Mouse (Mus musculus) retina, postnatal 7 days (tissue): ENCODE data around the gene Kif18b.

Experiments used
- DNase-seq: peaks from one replicate; pipeline ENCODE4 v3.0.0-alpha.2; 2012; ENCODE audit warnings: low read depth, low spot score

Kif18b gene

DNA sequence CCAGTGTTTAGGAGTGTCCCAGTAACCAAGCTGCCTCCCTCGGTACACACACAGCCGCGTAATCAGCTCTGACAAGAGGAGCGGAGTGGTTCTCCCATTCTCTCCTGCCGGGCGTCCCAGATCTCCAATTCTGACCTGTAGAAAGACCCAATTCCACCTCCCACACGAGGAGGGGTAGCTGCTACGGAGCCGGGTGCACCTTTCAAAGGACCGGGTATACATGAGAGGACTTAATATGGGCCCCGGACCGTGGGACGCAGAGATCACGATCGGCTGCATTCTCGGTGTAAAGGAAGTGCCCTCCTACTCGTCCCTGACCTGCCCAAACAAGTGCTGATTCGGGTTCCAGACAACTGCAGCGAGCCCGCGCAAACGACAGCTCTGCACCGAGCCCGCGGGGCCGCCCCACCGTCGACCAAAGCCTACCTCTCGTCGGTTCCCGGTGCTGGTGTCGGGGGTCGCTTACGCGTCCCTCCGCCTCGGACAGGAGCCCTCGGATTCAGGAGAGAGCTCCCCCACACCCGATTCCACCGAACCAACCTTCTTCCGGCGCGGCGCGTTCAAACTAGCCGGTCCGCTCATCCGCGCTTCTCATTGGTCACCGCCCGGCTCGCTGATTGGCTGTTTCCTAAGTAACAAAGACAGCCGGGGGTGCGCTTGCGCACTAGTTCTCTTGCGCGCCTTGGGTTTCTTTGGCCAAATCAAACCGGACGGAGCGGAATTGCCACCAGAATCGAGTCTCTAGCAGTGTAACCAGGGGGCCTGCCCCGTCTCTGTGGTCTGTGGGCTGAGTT, at the start of gene Kif18b:
TSS of gene Kif18b (minus strand) at position 568 of the 794 bp plus-strand sequence.
- peak; percentile 92 for DNase-seq

DNA sequence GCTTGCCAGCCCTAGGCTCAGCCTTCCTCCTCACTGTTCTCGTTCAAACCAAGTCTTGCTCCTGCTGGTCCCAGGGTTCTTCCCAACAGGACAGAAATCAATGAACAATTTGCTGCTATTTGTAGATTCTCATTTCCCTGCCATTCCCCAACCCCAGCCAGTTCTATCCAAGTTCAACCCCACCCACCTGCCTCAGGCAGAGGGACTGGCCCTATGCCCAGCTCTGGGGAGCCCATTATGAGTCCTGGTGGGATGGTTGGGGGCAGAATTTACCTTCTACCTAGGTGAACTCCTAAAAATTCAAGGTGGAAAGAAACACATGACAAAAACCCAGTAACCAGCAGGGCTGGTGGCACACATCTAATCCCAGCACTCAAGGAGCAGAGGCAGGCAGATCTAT, 47.4 kb upstream of the Kif18b start:
- DNase-seq, result no peak

GRCm38 (mm10) chr11:102971604-102972003, 46.7 kb upstream of the Kif18b start:
- no peak for DNase-seq

DNA sequence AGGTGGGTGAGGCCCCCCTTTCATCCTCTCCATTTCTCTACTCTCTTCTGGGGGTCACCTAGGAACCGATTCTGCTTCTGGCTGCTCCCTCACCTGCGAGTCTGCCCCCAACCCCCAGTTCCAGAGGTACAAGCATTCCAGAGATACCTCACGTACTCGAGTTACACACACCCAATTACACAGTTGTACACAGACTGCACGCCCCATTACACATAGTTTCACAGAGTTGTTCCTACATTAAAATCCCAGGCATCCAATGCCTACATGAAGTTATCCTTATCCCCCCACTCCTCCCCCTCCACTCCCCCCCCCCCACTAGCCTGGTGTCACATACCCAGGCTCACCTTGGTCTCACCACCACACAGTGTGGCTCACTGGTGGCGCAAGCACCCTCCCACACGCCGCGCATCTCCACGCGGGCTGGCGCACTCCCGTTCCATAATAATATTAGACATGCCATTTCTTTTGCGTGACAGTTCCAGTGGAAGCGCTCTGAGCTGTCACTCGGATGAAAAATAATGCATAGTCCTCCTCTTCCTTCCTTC, 39.7 kb upstream of the Kif18b start:
- DNase-seq, result no peak

DNA sequence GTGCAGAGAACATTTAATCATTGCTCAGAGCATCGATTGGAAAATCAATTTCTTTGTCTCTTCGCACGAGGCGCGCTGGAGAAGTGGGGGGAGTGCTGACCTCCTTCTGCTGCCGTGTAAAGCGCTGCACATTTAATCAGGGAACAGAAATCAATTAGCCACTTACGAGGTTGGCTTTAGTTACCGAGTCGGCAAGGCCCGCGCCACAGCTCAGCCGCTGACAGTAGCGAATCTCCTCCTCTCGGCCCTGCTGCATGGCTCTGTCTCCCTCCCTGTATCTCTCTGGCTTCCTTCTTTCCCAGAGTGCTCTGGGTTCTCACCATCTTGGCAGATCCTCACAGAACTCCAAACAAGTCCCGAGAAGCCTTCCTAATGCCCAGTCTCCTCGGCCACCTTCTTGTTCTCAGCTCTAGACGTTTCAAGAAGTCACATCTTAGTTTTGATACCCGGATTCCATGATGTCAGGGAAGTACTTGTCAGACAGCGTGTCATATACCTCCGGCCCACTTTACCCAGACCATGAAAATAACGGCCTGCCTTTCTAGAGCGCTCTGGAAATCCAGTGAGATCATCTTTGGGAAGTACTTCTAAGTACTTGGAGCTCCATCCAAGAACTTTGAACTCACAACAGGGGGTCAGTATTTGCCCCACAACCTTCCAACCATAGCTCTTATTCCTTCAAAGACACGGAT, 39.1 kb upstream of the Kif18b start:
- no peak for DNase-seq

DNA sequence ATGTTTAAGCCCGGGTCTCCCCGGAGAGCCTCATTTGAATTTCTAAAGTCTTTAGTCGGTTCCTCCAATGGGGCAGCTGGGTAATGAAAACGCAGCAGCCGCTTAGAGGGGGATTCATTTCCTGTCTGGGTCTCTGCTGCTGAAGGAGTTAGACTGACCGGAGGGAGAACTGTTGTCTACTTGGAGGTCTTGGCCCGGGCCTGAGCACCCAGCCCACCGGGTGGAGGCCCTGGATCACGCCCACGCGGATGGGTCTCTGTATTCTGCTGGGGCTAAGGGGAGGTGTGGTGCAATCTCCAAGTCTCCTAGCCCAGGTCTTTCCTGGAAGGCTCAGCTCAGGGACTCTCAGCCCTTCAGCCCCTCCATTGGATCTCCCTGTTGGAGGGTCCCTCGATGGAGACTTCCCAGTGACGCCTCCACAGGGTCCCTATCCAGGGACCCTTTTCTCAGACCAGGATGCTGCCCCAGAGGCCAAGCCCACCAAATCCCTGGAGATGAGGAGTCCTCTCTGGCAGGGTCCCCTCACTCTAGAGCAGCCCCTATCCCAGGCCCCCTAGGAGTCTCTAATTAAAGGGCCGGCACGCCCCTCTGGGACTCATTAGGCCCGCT, 38.4 kb upstream of the Kif18b start:
- no peak for DNase-seq

GRCm38 (mm10) chr11:102962861-102963245, 37.9 kb upstream of the Kif18b start:
- no peak for DNase-seq

DNA sequence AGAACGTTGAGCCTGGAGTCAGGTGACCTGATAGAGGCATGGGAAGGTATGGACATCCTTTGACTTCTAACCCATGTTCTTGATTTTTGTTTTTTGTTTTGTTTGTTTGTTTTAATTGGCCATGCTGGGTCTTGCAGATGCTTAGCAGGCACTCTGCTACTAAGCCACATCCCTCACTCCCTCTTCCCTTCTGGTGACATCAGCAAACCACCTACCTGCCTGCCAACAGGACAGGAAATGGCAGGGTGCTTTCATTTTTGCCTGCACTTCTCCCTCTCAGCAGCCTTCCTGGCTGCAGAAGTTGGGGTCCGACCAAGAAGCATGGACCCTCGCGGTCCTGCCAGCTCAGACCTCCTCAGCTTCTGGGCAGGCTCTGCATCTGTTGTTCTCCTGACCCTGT, 36.2 kb upstream of the Kif18b start:
- DNase-seq, result no peak

- no peak for DNase-seq
Measured at GRCm38 (mm10) chr11:102958870-102959269, 33.9 kb upstream of the Kif18b start.

GRCm38 (mm10) chr11:102958431-102958830, 33.5 kb upstream of the Kif18b start:
- DNase-seq, result no peak

- DNase-seq, result no peak
Measured at GRCm38 (mm10) chr11:102957692-102958091, 32.8 kb upstream of the Kif18b start.

- no peak for DNase-seq
Measured at GRCm38 (mm10) chr11:102956962-102957614, 32.2 kb upstream of the Kif18b start.

GRCm38 (mm10) chr11:102952922-102953321, 28.0 kb upstream of the Kif18b start:
- no peak for DNase-seq

DNA sequence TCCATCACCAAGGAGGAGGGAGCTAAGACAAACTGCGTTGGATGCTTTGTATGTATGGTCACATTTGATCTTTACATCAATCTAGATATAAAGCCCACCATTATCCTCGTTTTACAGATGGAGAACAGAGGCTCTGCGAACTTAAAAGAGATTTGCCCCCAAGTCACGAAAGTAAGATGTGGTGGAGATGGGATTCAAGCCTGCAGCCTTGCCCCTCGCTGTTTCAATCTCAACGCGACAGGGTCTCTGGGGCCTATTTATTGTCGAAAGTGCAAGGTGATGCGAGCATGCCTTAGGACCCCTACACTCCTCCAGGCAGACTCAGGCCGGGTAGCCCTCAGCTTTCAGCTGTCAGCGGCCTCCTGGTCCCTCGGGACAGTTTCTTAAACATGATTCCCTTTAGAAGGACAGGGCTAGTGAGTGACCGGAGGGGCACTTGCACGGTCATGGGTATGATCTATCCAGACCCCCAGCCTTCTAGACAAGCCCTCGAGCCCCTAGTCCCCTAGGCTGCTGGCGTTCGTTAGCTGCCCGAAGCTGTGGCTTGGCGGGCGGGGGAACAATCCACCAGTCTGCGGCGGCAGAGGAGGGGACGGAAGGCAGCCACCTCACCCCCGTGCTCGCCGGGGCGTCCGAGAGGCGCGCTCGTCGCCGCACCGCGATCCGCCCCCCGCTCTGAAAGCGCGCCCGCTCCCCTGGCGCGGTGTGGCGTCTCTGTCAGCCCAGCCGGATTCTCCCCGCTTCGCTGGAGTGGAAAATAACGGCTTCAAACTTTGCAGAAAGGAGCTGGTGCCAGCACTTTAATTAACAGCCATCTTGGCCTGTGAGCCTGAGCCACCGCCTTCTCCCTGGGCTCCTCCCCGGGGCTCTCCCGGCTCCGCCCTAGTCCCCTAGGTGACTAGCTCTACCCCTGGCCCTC, 23.4 kb upstream of the Kif18b start:
- DNase-seq, result no peak

GRCm38 (mm10) chr11:102946992-102947343, 22.0 kb upstream of the Kif18b start:
- DNase-seq, result no peak

DNA sequence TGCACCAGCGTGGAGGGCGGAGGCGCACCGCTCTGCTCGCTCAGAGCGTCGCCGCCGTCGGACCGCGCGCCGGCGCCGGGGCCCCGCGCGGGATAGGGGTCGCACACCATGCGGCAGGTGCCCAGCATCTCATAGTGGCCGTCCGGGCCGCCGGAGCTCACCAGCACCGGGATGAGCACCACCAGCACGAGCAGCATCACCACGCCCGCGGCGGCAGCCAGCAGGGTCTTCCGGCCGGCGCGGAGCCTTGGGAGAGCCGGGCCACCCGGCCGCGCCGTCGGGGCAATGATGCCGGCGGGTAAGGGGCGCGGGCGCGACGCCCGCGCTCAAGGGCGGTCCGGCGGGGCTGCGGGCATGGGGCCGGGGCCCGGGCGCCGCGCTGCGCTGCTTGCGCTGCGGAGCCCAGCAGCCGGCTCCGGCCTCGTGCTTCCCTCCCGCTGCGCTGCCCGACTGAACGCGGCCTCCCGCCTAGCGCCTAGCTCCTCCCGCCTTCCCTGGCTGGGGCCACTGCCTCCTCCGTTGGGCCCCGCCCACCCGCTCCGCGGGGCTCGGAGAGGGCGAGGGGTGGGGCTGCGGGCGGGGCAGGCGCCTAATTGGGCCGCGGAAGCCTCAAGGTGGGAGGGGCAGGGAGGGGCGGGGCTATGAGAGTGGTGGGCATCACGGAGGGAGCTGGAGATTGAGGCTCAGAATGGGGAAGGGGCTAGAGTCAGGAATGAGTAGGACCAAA, 21.5 kb upstream of the Kif18b start, which contains the start of gene C1ql1:
TSS of gene C1ql1 (minus strand) at position 424 of the 727 bp plus-strand sequence.
- DNase-seq, result peak; percentile 72

GRCm38 (mm10) chr11:102945306-102946264, 20.7 kb upstream of the Kif18b start:
- DNase-seq, result no peak

GRCm38 (mm10) chr11:102941236-102941635, 16.3 kb upstream of the Kif18b start:
- no peak for DNase-seq
